Mouse (Mus musculus) heart, embryonic 10.5 days (tissue): ENCODE measurements at regions not wholly inside any gene's neighbourhood (a gene's known extent, or its start where the extent isn't known, plus 50 kb on each side); places are given as distances from the start of the nearest gene placed in this dataset.

Experiments used
- DNase-seq: peaks from one replicate; pipeline ENCODE4 v3.0.0-alpha.2; 2017; ENCODE audit warnings: low spot score
- H3K27ac ChIP-seq: fragments of 300-500 bp; sonication (generic); 2 replicates; pipeline ENCODE4 v1.5.1; 2016; ENCODE audit warnings: mild to moderate bottlenecking
- H3K27me3 ChIP-seq: fragments of 300-500 bp; sonication (generic); 2 replicates; pipeline ENCODE4 v1.6.1; 2016; ENCODE audit warnings: mild to moderate bottlenecking; ENCODE audit not compliant: poor library complexity, insufficient read depth, severe bottlenecking
- H3K36me3 ChIP-seq: fragments of 300-500 bp; sonication (generic); 2 replicates; pipeline ENCODE4 v1.6.1; 2016; ENCODE audit warnings: mild to moderate bottlenecking, moderate library complexity
- H3K4me1 ChIP-seq: fragments of 300-500 bp; sonication (generic); 2 replicates; pipeline ENCODE4 v1.6.1; 2016; ENCODE audit warnings: mild to moderate bottlenecking
- H3K4me3 ChIP-seq: fragments of 300-500 bp; sonication (generic); 2 replicates; pipeline ENCODE4 v1.5.1; 2016; ENCODE audit warnings: mild to moderate bottlenecking, moderate library complexity
- H3K9me3 ChIP-seq: fragments of 300-500 bp; sonication (generic); 2 replicates; pipeline ENCODE4 v1.6.1; 2016; ENCODE audit warnings: mild to moderate bottlenecking, moderate library complexity
- WGBS: fragments of 180-500 bp; shearing (Covaris S2); methylation state at CpG from one replicate; pipeline ENCODE4 v1.1.7; 2016; 5-methylcytosine and 5-hydroxymethylcytosine counted together

GRCm38 (mm10) chr19:56056397-56056796 is 230.5 kb upstream of the Habp2 start:
- Histone ChIP-seq H3K4me3 (no peak overlapping the region), H3K36me3 (no peaks in the 10 kb centered on the region), H3K9me3 (no peaks in the 10 kb centered on the region), H3K27me3 (no peaks in the 10 kb centered on the region), H3K27ac (no peak overlapping the region), H3K4me1 (no peaks in the 10 kb centered on the region)
- WGBS, result 71% methylated on average over 6 of the region's 6 CpGs
- no peak for DNase-seq

GRCm38 (mm10) chr19:56061882-56062540 is 224.9 kb upstream of the Habp2 start:
- no peaks in the 10 kb centered on the region for H3K9me3 ChIP-seq
- H3K4me1 ChIP-seq, result no peaks in the 10 kb centered on the region
- H3K27ac ChIP-seq, result no peak overlapping the region
- H3K36me3 ChIP-seq, result no peaks in the 10 kb centered on the region
- H3K27me3 ChIP-seq, result 0 out of 2 replicates have a peak, but pooled peaks cover 3% of the 10 kb centered on the region
- no peak overlapping the region for H3K4me3 ChIP-seq
- no peak for DNase-seq
- 70% methylated on average over 10 of the region's 10 CpGs for WGBS

GRCm38 (mm10) chr19:56063099-56063498 is 223.8 kb upstream of the Habp2 start:
- Histone ChIP-seq H3K27me3 (0 out of 2 replicates have a peak, but pooled peaks cover 3% of the 10 kb centered on the region), H3K36me3 (no peaks in the 10 kb centered on the region), H3K9me3 (no peaks in the 10 kb centered on the region), H3K4me1 (0 out of 2 replicates have a peak, but pooled peaks cover under 1% of the 10 kb centered on the region), H3K4me3 (no peak overlapping the region), H3K27ac (no peak overlapping the region)
- no peak for DNase-seq
- WGBS, result 75% methylated on average over 5 of the region's 5 CpGs

GRCm38 (mm10) chr19:56065730-56066129 is 221.2 kb upstream of the Habp2 start:
- no peaks in the 10 kb centered on the region for H3K9me3 ChIP-seq
- 46% methylated on average over 6 of the region's 6 CpGs for WGBS
- H3K4me3 ChIP-seq, result no peak overlapping the region
- DNase-seq, result no peak
- no peak overlapping the region for H3K27ac ChIP-seq
- peaks cover 9% of the 10 kb centered on the region for H3K4me1 ChIP-seq
- peaks cover 6% of the 10 kb centered on the region; the same call in 1 of the 2 replicates for H3K27me3 ChIP-seq
- no peaks in the 10 kb centered on the region for H3K36me3 ChIP-seq

GRCm38 (mm10) chr19:56068165-56068564 is 218.8 kb upstream of the Habp2 start:
- H3K36me3 ChIP-seq, result no peaks in the 10 kb centered on the region

GRCm38 (mm10) chr19:56068854-56069253 is 218.1 kb upstream of the Habp2 start:
- Histone ChIP-seq H3K36me3 (no peaks in the 10 kb centered on the region), H3K27ac (no peak overlapping the region), H3K27me3 (peaks cover 9% of the 10 kb centered on the region; the same call in 1 of the 2 replicates), H3K4me3 (no peak overlapping the region), H3K4me1 (peaks cover 14% of the 10 kb centered on the region), H3K9me3 (no peaks in the 10 kb centered on the region)
- 73% methylated on average over 12 of the region's 12 CpGs for WGBS
- DNase-seq, result no peak

More at GRCm38 (mm10) chr19:56068165-56068564, 218.8 kb upstream of the Habp2 start:
- no peak for DNase-seq
- no peak overlapping the region for H3K4me3 ChIP-seq
- no peak overlapping the region; the same call in 1 of the 2 replicates for H3K27ac ChIP-seq
- peaks cover 9% of the 10 kb centered on the region; the same call in 1 of the 2 replicates for H3K27me3 ChIP-seq
- peaks cover 14% of the 10 kb centered on the region for H3K4me1 ChIP-seq
- WGBS, result 65% methylated on average over 8 of the region's 8 CpGs
- no peaks in the 10 kb centered on the region for H3K9me3 ChIP-seq

GRCm38 (mm10) chr19:56069266-56069665 is 217.7 kb upstream of the Habp2 start:
- Histone ChIP-seq H3K4me1 (peaks cover 14% of the 10 kb centered on the region), H3K27ac (no peak overlapping the region), H3K27me3 (peaks cover 9% of the 10 kb centered on the region; the same call in 1 of the 2 replicates), H3K9me3 (no peaks in the 10 kb centered on the region), H3K4me3 (no peak overlapping the region), H3K36me3 (no peaks in the 10 kb centered on the region)
- WGBS, result 55% methylated on average over 10 of the region's 10 CpGs
- no peak for DNase-seq

- H3K27ac ChIP-seq, result no peak overlapping the region
- DNase-seq, result no peak
- peaks cover 6% of the 10 kb centered on the region; the same call in 1 of the 2 replicates for H3K27me3 ChIP-seq
- no peaks in the 10 kb centered on the region for H3K9me3 ChIP-seq
- H3K36me3 ChIP-seq, result no peaks in the 10 kb centered on the region
- 58% methylated on average over 4 of the region's 4 CpGs for WGBS
- peaks cover 14% of the 10 kb centered on the region for H3K4me1 ChIP-seq
- no peak overlapping the region for H3K4me3 ChIP-seq
Observed at GRCm38 (mm10) chr19:56071340-56071739, 215.6 kb upstream of the Habp2 start.

GRCm38 (mm10) chr19:56076128-56076527 is 210.8 kb upstream of the Habp2 start:
- Histone ChIP-seq H3K27me3 (no peaks in the 10 kb centered on the region), H3K36me3 (no peaks in the 10 kb centered on the region), H3K27ac (no peak overlapping the region), H3K4me1 (peaks cover 1% of the 10 kb centered on the region; the same call in 1 of the 2 replicates), H3K4me3 (no peak overlapping the region), H3K9me3 (no peaks in the 10 kb centered on the region)
- 77% methylated on average over 8 of the region's 8 CpGs for WGBS
- no peak for DNase-seq

- no peaks in the 10 kb centered on the region for H3K9me3 ChIP-seq
- H3K27ac ChIP-seq, result no peak overlapping the region
- no peaks in the 10 kb centered on the region for H3K36me3 ChIP-seq
- no peak overlapping the region for H3K4me3 ChIP-seq
- WGBS, result 67% methylated on average over 8 of the region's 8 CpGs
- no peak for DNase-seq
- no peaks in the 10 kb centered on the region for H3K4me1 ChIP-seq
- H3K27me3 ChIP-seq, result no peaks in the 10 kb centered on the region
Observed at GRCm38 (mm10) chr19:56077491-56077890, 209.4 kb upstream of the Habp2 start.

GRCm38 (mm10) chr19:56086413-56087083 is 200.4 kb upstream of the Habp2 start:
- Histone ChIP-seq H3K36me3 (no peaks in the 10 kb centered on the region), H3K27ac (no peak overlapping the region), H3K9me3 (0 out of 2 replicates have a peak, but pooled peaks cover 9% of the 10 kb centered on the region), H3K27me3 (no peaks in the 10 kb centered on the region), H3K4me3 (no peak overlapping the region), H3K4me1 (no peaks in the 10 kb centered on the region)
- WGBS, result 89% methylated on average over 7 of the region's 7 CpGs
- DNase-seq, result no peak

GRCm38 (mm10) chr19:56087127-56087526 is 199.8 kb upstream of the Habp2 start:
- WGBS, result 82% methylated on average over 6 of the region's 6 CpGs
- H3K4me3 ChIP-seq, result no peak overlapping the region
- 0 out of 2 replicates have a peak, but pooled peaks cover 9% of the 10 kb centered on the region for H3K9me3 ChIP-seq
- H3K27me3 ChIP-seq, result no peaks in the 10 kb centered on the region
- H3K4me1 ChIP-seq, result no peaks in the 10 kb centered on the region
- no peak overlapping the region for H3K27ac ChIP-seq
- no peaks in the 10 kb centered on the region for H3K36me3 ChIP-seq
- DNase-seq, result no peak

- no peaks in the 10 kb centered on the region for H3K4me1 ChIP-seq
- H3K9me3 ChIP-seq, result no peaks in the 10 kb centered on the region
- 87% methylated on average over 17 of the region's 17 CpGs for WGBS
- H3K4me3 ChIP-seq, result no peak overlapping the region
- no peak overlapping the region for H3K27ac ChIP-seq
- DNase-seq, result no peak
- 0 out of 2 replicates have a peak, but pooled peaks cover 5% of the 10 kb centered on the region for H3K27me3 ChIP-seq
- H3K36me3 ChIP-seq, result no peaks in the 10 kb centered on the region
Observed at GRCm38 (mm10) chr19:56089795-56090375, 197.1 kb upstream of the Habp2 start.
